Comparison of ENCODE assay signal across 11 mouse cellular contexts in genomic region chr7:101394569-101394968, GRCm38 (mm10). TPM values are rescaled to one million over a fixed set of nuclear protein-coding genes. Genes with fewer than 3 reads are reported as not detected.
DNase-seq lines count a peak whose midpoint lies in the region; ATAC-seq and TF ChIP-seq lines count a peak whose summit lies in the region.
"Had no signal": no experiment of that assay in that cellular context is flagged by ENCODE, and none has a peak within 500 bp of the region (broad histone marks: within the 10 kb centered on the region; RNA-seq: fewer than 3 reads in every experiment).

No protein-coding gene starts in this region.

- peak overlapping the region; percentile 73 for H3K9ac ChIP-seq in heart, embryonic 13.5 days
- H3K9ac ChIP-seq in lung, postnatal 0 days (replicated peaks; ENCODE audit: low read depth) = peak overlapping the region; percentile 41; the same call in 1 of the 2 replicates
- peak overlapping the region; percentile 42 for H3K9ac ChIP-seq in heart, postnatal 0 days (replicated peaks; ENCODE audit: low read depth, low read length)
- H3K9ac ChIP-seq in neural tube, embryonic 15.5 days (replicated peaks) = no peak overlapping the region

- 67% methylated on average over 3 of the region's 3 CpGs for WGBS in heart, embryonic 13.5 days
- WGBS in lung, postnatal 0 days = 63% methylated on average over 3 of the region's 3 CpGs
- 83% methylated on average over 3 of the region's 3 CpGs for WGBS in heart, postnatal 0 days
- WGBS in neural tube, embryonic 15.5 days = 75% methylated on average over 3 of the region's 3 CpGs

- H3K9me3 ChIP-seq in heart, embryonic 13.5 days = no peaks in the 10 kb centered on the region
- H3K9me3 ChIP-seq in lung, postnatal 0 days (ENCODE audit: low read length) = no peaks in the 10 kb centered on the region
- no peaks in the 10 kb centered on the region for H3K9me3 ChIP-seq in heart, postnatal 0 days (replicated peaks; ENCODE audit: control insufficient read depth, low read length)
- no peaks in the 10 kb centered on the region for H3K9me3 ChIP-seq in neural tube, embryonic 15.5 days (replicated peaks)

- H3K4me1 ChIP-seq in heart, embryonic 13.5 days = peaks cover 64% of the 10 kb centered on the region
- peaks cover 8% of the 10 kb centered on the region; the same call in 1 of the 2 replicates for H3K4me1 ChIP-seq in lung, postnatal 0 days (ENCODE audit: insufficient read depth, low read depth, low read length)
- H3K4me1 ChIP-seq in heart, postnatal 0 days (ENCODE audit: control insufficient read depth, insufficient read depth) = peaks cover 30% of the 10 kb centered on the region
- peaks cover 8% of the 10 kb centered on the region for H3K4me1 ChIP-seq in neural tube, embryonic 15.5 days

- H3K36me3 ChIP-seq in heart, embryonic 13.5 days = peaks cover 37% of the 10 kb centered on the region
- peaks cover 43% of the 10 kb centered on the region for H3K36me3 ChIP-seq in lung, postnatal 0 days (ENCODE audit: insufficient read depth, low read length)
- H3K36me3 ChIP-seq in heart, postnatal 0 days (replicated peaks; ENCODE audit: control insufficient read depth, insufficient read depth, low read length) = peaks cover 46% of the 10 kb centered on the region
- H3K36me3 ChIP-seq in neural tube, embryonic 15.5 days = no peaks in the 10 kb centered on the region

- H3K27ac ChIP-seq in heart, embryonic 13.5 days (replicated peaks) = peak overlapping the region; percentile 86
- H3K27ac ChIP-seq in lung, postnatal 0 days (ENCODE audit: low read length) = peak overlapping the region; percentile 90
- peak overlapping the region; percentile 91 for H3K27ac ChIP-seq in heart, postnatal 0 days (ENCODE audit: low read depth)
- no peak overlapping the region; the same call in 1 of the 2 replicates for H3K27ac ChIP-seq in neural tube, embryonic 15.5 days (replicated peaks)

- no peak for TF ChIP-seq CTCF in lung, postnatal 0 days (IDR thresholded peaks at IDR 0.05)
- TF ChIP-seq CTCF in heart, postnatal 0 days (IDR thresholded peaks at IDR 0.05; ENCODE audit: low read depth) = no peak

- ATAC-seq in heart, embryonic 13.5 days (ENCODE audit: extremely low read depth, insufficient number of reproducible peaks, low FRiP score, low TSS enrichment) = no peak
- ATAC-seq in lung, postnatal 0 days = no peak
- ATAC-seq in heart, postnatal 0 days (ENCODE audit: insufficient read depth, low read depth) = no peak
- no peak for ATAC-seq in neural tube, embryonic 15.5 days (ENCODE audit: low FRiP score)

- peak overlapping the region; percentile 61 for H3K4me2 ChIP-seq in heart, embryonic 13.5 days
- H3K4me2 ChIP-seq in lung, postnatal 0 days (replicated peaks; ENCODE audit: low read depth, low read length) = peak overlapping the region; percentile 52
- H3K4me2 ChIP-seq in heart, postnatal 0 days (ENCODE audit: low read depth, low read length) = peak overlapping the region; percentile 50
- peak overlapping the region; percentile 20 for H3K4me2 ChIP-seq in neural tube, embryonic 15.5 days

- TF ChIP-seq EP300 in lung, postnatal 0 days (IDR thresholded peaks at IDR 0.05) = no peak
- no peak for TF ChIP-seq EP300 in heart, postnatal 0 days (IDR thresholded peaks at IDR 0.05; ENCODE audit: low read depth)

- no peaks in the 10 kb centered on the region for H3K27me3 ChIP-seq in heart, embryonic 13.5 days (replicated peaks)
- no peaks in the 10 kb centered on the region for H3K27me3 ChIP-seq in lung, postnatal 0 days (replicated peaks; ENCODE audit: insufficient read depth, low read length)
- no peaks in the 10 kb centered on the region for H3K27me3 ChIP-seq in heart, postnatal 0 days (ENCODE audit: control insufficient read depth, insufficient read depth, low read length)
- no peaks in the 10 kb centered on the region for H3K27me3 ChIP-seq in neural tube, embryonic 15.5 days (replicated peaks)

- DNase-seq in heart, postnatal 4 days = no peak
- no peak for DNase-seq in lung, postnatal 0 days (ENCODE audit: low spot score)
- DNase-seq in lung, adult 18-20 months = no peak
- no peak for DNase-seq in heart, postnatal 0 days (ENCODE audit: low spot score)
- no peak for DNase-seq in cerebellum, postnatal 36 days
- no peak for DNase-seq in frontal cortex, adult 2 months (ENCODE audit: extremely low spot score in 1 of 2, low spot score in 1 of 2)
- DNase-seq: right cerebral cortex, postnatal 25 days; thymus, postnatal 4 days had no signal

- H3K4me3 ChIP-seq in heart, embryonic 13.5 days = peak overlapping the region; percentile 41
- peak overlapping the region; percentile 29 for H3K4me3 ChIP-seq in lung, postnatal 0 days (ENCODE audit: low read depth, low read length)
- H3K4me3 ChIP-seq in heart, postnatal 0 days (ENCODE audit: low read depth, low read length) = peak overlapping the region; percentile 29
- 0 out of 2 replicates have a peak overlapping the region, but pooled peaks have one; percentile 13 for H3K4me3 ChIP-seq in neural tube, embryonic 15.5 days (replicated peaks)

RNA-seq across cellular contexts. Expression of gene Gm45837, which starts 16.1 kb away (rescaled TPM):
- polyA plus RNA-seq in heart, embryonic 13.5 days (2015; fragmentation: Nextera tagmentation; extraction: Ambion mirVana) = not detected in 2 replicates
- total RNA-seq in heart, postnatal 4 days (2021) = 1 to 10 TPM in 1 of 2 experiments, not detected in 1; 7.4 TPM
- 4.0 and 4.2 TPM in 2 replicates for polyA plus RNA-seq in lung, postnatal 0 days (2015; fragmentation: Nextera tagmentation; extraction: Ambion mirVana)
- total RNA-seq in heart, postnatal 0 days (2014; rRNA removed; ENCODE audit: low replicate concordance) = 33.8 TPM in 1 of 2 replicates, not detected in the other
- polyA plus RNA-seq in heart, postnatal 0 days (2015; fragmentation: Nextera tagmentation; extraction: Ambion mirVana) = 2.4 TPM in 1 of 2 replicates, not detected in the other
- 0.99 TPM in 1 of 2 replicates, not detected in the other for polyA plus RNA-seq in neural tube, embryonic 15.5 days (2015; fragmentation: Nextera tagmentation; extraction: Ambion mirVana)
- 1.5 and 2.3 TPM in 2 replicates for polyA plus RNA-seq in frontal cortex, adult 2 months (2012; rRNA removed)
- polyA plus RNA-seq: neural tube, embryonic 14.5 days had no signal

RNA-seq across cellular contexts. Expression of gene Pde2a, which starts 26.9 kb away (rescaled TPM):
- 10.4 and 11.5 TPM in 2 replicates for polyA plus RNA-seq in heart, embryonic 13.5 days (2015; fragmentation: Nextera tagmentation; extraction: Ambion mirVana)
- total RNA-seq in heart, postnatal 4 days (2021) = 10 to 100 TPM; 42.4 to 42.8 TPM
- 3.2 and 4.3 TPM in 2 replicates for polyA plus RNA-seq in lung, postnatal 0 days (2015; fragmentation: Nextera tagmentation; extraction: Ambion mirVana)
- total RNA-seq in heart, postnatal 0 days (2014; rRNA removed; ENCODE audit: low replicate concordance) = 4.7 and 35.2 TPM in 2 replicates
- polyA plus RNA-seq in heart, postnatal 0 days (2015; fragmentation: Nextera tagmentation; extraction: Ambion mirVana) = 19.3 and 22.1 TPM in 2 replicates
- polyA plus RNA-seq in neural tube, embryonic 15.5 days (2015; fragmentation: Nextera tagmentation; extraction: Ambion mirVana) = 27.9 and 28.5 TPM in 2 replicates
- 186 and 189 TPM in 2 replicates for polyA plus RNA-seq in frontal cortex, adult 2 months (2012; rRNA removed)

RNA-seq across cellular contexts. Expression of gene Arap1, which starts 46.7 kb away (rescaled TPM):
- 25.6 and 26.3 TPM in 2 replicates for polyA plus RNA-seq in heart, embryonic 13.5 days (2015; fragmentation: Nextera tagmentation; extraction: Ambion mirVana)
- 10 to 100 TPM; 44.5 to 44.8 TPM for total RNA-seq in heart, postnatal 4 days (2021)
- polyA plus RNA-seq in lung, postnatal 0 days (2015; fragmentation: Nextera tagmentation; extraction: Ambion mirVana) = 105 and 110 TPM in 2 replicates
- 36.2 and 101 TPM in 2 replicates for total RNA-seq in heart, postnatal 0 days (2014; rRNA removed; ENCODE audit: low replicate concordance)
- polyA plus RNA-seq in heart, postnatal 0 days (2015; fragmentation: Nextera tagmentation; extraction: Ambion mirVana) = 18.6 and 19.8 TPM in 2 replicates
- polyA plus RNA-seq in neural tube, embryonic 15.5 days (2015; fragmentation: Nextera tagmentation; extraction: Ambion mirVana) = 9.7 and 19.9 TPM in 2 replicates
- 19.5 and 20.2 TPM in 2 replicates for polyA plus RNA-seq in frontal cortex, adult 2 months (2012; rRNA removed)
